Comparison of ENCODE assay signal across 1 mouse cellular context in the genomic region with DNA sequence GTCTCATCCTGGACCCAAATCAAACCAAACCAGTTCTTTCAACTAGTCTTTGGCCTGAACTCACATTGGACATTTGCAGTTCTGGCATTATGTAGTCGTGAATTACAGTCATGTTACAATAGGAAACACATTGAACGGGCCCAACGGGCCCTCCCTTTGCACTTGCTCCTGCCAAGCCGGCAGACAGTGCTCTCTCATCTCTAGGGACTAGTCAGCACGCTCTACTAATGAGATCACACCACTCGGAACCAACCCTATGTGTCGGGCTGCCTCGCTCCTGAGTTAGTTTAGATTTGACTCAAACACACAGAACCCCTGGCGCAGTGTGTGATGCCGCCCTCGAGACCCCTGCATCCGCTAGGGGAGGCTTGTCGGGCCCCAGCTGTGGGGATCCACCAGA.
TF ChIP-seq lines count a peak whose summit lies in the region.

No protein-coding gene starts in this region.

TF ChIP-seq in CH12.LX, 34 proteins besides CTCF, POLR2A, EP300 and RAD21 (continued from another document):
- no peak for TF ChIP-seq HCFC1 (IDR thresholded peaks at IDR 0.05; ENCODE audit: low read depth, low read length)
- TF ChIP-seq CHD2 (IDR thresholded peaks at IDR 0.05; ENCODE audit: low read length): no peak
- TF ChIP-seq MAFK (IDR thresholded peaks at IDR 0.05; ENCODE audit: insufficient replicate concordance, low read length): no peak
